Mouse (Mus musculus): Measurements from ENCODE around the gene Capn5. TPM values are rescaled to one million over a fixed set of nuclear protein-coding genes. Genes with fewer than 3 reads are reported as not detected.
A peak's percentile ranks its signal among the peaks of the same experiment; 100 is the strongest.

Gene Capn5
- polyA plus RNA-seq, 1 experiment from 2014 or later, result 23.6 TPM

DNA sequence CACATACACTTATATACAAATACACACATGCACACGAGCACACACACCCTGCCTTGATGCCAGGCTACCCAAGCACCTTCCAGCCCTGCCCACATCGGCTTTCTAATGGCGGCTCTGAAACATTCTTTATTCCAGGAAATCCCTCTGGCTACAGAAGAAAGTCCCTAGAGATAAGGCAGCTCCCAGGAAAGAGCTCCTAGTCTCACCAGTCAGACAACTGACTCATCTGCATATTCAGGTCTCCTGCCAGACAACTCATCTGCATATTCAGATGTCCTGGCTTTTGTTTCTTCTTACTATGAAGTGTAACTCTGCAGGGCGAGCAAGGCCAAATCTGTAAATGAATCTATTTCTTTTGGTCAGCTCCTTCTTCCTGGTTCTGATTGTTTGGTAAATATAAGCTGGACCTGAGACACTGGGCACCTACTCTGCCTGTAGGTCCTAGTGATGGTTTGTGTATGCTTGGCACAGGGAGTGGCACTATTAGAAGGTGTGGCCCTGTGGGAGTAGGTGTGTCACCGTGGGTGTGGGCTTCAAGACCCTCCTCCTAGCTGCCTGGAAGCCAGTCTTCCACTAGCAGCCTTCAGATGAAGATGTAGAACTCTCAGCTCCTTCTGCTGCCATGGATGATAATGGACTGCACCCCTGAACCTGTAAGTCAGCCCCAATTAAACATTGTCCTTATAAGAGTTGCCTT, 20.3 kb downstream of the Capn5 start:
- Histone ChIP-seq H3K4me2 (no peak overlapping the region), H3K9ac (replicated peaks) (no peak overlapping the region; the same call in 1 of the 2 replicates), H3K36me3 (peaks cover 6% of the 10 kb centered on the region), H3K4me1 (peaks cover 41% of the 10 kb centered on the region), H3K27ac (replicated peaks) (no peak overlapping the region), H3K9me3 (replicated peaks) (no peaks in the 10 kb centered on the region), H3K27me3 (replicated peaks) (no peaks in the 10 kb centered on the region), H3K4me3 (replicated peaks) (no peak overlapping the region)
- no peak for ATAC-seq (ENCODE audit: low FRiP score)
- 33% methylated on average over 5 of the region's 5 CpGs for WGBS

DNA sequence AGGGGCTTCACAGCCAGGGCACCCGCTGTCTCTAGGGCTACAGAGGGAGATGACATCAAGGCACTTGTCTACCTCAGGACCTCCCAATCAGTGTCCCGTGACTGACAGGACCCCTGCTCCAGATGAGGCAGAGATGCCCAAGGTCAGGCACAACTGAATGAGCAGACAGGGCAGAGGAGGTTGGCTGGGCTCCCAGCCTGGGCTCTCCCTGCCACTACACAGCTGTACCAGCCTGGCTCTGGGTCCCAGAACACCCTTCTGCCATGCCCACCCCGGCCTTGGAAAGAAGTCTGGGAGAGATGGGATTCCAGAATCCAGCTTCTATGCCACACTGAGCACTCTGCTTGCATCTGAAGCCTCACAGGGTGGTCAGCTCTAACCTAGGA, 21.8 kb downstream of the Capn5 start:
- no peak overlapping the region for H3K27ac ChIP-seq (replicated peaks)
- ATAC-seq (ENCODE audit: low FRiP score), result no peak
- H3K9ac ChIP-seq (replicated peaks), result no peak overlapping the region
- no peak overlapping the region for H3K4me3 ChIP-seq (replicated peaks)
- 53% methylated on average over 3 of the region's 3 CpGs for WGBS
- H3K4me1 ChIP-seq, result peaks cover 48% of the 10 kb centered on the region
- H3K27me3 ChIP-seq (replicated peaks), result no peaks in the 10 kb centered on the region
- no peak overlapping the region for H3K4me2 ChIP-seq
- H3K36me3 ChIP-seq, result peaks cover 4% of the 10 kb centered on the region
- no peaks in the 10 kb centered on the region for H3K9me3 ChIP-seq (replicated peaks)

DNA sequence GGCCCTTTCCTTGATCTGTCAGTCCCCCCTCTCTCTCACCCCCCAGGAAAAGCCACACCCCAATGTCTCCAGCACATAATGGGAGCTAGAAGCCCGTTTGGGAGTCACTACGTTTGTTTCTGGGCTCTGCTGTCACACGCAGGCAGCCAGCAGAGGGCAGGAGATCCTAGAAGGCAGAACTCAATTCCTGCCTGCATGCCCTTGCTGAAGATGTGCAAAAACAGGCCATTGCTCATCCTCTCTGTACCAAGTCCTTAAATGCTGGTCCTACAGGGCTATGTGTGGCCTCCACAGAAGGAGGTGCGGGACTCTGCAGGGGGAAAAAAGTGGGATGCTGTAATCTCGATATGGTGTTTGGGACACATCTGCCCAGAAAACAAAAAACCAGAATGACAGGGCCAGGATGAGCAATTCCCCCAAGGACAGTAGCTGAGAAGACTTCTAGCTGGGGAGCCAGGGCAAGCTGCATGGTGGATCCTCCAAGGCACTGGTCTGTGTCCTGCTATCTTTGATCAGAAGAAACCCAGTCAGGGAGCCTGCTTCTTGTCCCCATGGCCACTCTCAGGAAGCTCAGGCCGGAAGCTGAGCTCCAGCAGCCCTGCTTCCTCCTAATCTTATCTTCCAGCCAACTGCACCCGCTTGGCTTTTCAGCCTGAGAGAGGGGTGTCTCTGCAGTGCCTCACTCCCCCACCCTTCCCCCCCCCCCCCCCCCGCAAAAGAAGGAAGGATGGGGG, 22.4 kb downstream of the Capn5 start:
- Histone ChIP-seq H3K4me1 (peaks cover 47% of the 10 kb centered on the region), H3K4me3 (replicated peaks) (no peak overlapping the region), H3K9ac (replicated peaks) (no peak overlapping the region), H3K27me3 (replicated peaks) (no peaks in the 10 kb centered on the region), H3K36me3 (no peaks in the 10 kb centered on the region), H3K4me2 (no peak overlapping the region), H3K9me3 (replicated peaks) (no peaks in the 10 kb centered on the region), H3K27ac (replicated peaks) (no peak overlapping the region)
- 28% methylated on average over 7 of the region's 8 CpGs for WGBS
- ATAC-seq (ENCODE audit: low FRiP score), result 0 out of 2 replicates have a peak, but pooled peaks have one; percentile 22

DNA sequence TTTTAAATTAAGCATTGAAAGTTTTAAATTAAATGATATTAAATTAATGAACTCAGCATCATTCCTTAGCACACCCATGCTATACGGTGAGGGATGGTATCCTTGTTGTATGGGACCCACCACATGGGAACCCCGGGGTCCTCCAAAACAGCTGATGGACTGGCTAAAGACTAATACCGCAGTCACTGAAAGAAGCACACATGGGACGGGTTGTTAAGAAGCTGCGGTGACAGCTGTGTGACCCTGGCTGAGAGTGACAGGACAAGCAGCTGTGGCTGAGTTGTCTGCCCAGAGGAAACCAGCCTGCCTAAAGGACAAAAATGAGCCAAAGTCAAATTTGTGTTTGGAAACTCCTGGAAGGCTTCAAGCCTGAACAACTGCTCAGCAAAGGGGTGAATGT, 24.2 kb downstream of the Capn5 start:
- 74% methylated on average over 5 of the region's 5 CpGs for WGBS
- Histone ChIP-seq H3K9me3 (replicated peaks) (no peaks in the 10 kb centered on the region), H3K4me2 (no peak overlapping the region), H3K4me3 (replicated peaks) (no peak overlapping the region), H3K27me3 (replicated peaks) (no peaks in the 10 kb centered on the region), H3K9ac (replicated peaks) (no peak overlapping the region), H3K36me3 (no peaks in the 10 kb centered on the region), H3K4me1 (peaks cover 38% of the 10 kb centered on the region), H3K27ac (replicated peaks) (no peak overlapping the region)
- ATAC-seq (ENCODE audit: low FRiP score), result no peak

DNA sequence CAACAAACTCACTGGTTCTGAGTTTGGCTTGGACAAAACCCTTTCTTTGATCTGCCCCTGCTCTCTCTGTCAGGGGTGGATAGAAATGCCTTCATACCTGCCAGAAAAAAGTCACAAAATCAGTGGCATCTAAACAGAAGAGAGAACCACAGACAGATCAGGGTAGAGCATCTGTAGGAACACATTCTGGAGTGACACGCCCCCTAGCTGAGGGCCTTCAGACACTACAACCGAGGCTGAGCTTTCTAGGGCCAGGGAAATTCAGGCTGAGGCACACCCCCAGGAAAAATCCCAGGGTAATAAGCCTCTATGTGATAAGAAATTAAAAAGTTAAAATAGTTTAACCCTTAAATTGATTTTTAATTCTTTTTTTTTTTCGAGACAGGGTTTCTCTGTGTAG, 24.7 kb downstream of the Capn5 start:
- no peak overlapping the region for H3K27ac ChIP-seq (replicated peaks)
- H3K4me1 ChIP-seq, result peaks cover 37% of the 10 kb centered on the region
- H3K9me3 ChIP-seq (replicated peaks), result no peaks in the 10 kb centered on the region
- no peaks in the 10 kb centered on the region for H3K36me3 ChIP-seq
- ATAC-seq (ENCODE audit: low FRiP score), result no peak
- H3K9ac ChIP-seq (replicated peaks), result no peak overlapping the region
- WGBS, result 50% methylated on average over 3 of the region's 3 CpGs
- H3K4me3 ChIP-seq (replicated peaks), result no peak overlapping the region
- H3K4me2 ChIP-seq, result no peak overlapping the region
- no peaks in the 10 kb centered on the region for H3K27me3 ChIP-seq (replicated peaks)

DNA sequence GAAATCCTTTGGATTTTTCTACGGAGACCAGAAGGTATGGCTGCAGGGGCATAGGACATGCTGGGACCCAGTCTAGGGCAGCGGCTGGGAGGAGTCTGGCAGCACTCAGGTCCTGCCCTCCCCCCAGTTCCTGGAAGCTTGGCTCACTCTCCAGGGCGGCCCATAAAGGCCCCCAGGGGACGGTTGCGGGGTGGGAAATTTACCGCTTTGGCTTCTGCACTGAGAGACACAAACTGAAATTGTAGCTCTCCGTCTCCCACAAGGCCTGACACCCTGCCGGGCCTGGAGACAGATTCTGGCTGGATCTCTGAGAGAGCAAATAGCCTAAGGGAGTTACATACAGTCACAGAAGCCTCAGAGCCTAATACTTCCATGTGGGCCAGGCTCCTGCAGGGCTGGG, 25.7 kb downstream of the Capn5 start:
- Histone ChIP-seq H3K9me3 (replicated peaks) (no peaks in the 10 kb centered on the region), H3K27me3 (replicated peaks) (no peaks in the 10 kb centered on the region), H3K4me1 (peaks cover 34% of the 10 kb centered on the region), H3K4me3 (replicated peaks) (no peak overlapping the region), H3K9ac (replicated peaks) (no peak overlapping the region), H3K27ac (replicated peaks) (no peak overlapping the region), H3K36me3 (no peaks in the 10 kb centered on the region; the same call in 1 of the 2 replicates), H3K4me2 (no peak overlapping the region)
- WGBS, result 39% methylated on average over 8 of the region's 8 CpGs
- no peak for ATAC-seq (ENCODE audit: low FRiP score)

DNA sequence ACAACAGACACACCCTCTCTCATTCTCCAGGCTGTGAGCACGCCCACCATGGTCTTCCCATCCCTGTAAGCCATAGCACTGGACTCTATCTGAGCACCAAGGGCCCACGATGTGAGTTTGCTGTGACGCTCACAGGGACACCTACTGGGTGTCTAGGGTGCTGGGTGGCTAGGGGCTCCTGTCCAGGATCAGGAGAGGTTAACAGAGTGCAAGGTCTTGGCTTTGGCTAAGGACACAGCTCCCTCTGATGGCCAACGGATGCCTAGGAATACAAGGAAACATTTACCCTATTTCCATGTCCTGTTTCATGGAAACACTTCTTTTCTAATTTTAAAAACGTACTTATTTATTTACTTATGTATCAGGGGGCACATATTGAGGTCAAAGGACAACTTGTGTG, 27.5 kb downstream of the Capn5 start:
- WGBS, result 54% methylated on average over 5 of the region's 5 CpGs
- Histone ChIP-seq H3K4me2 (no peak overlapping the region), H3K36me3 (no peaks in the 10 kb centered on the region; the same call in 1 of the 2 replicates), H3K9ac (replicated peaks) (no peak overlapping the region), H3K27me3 (replicated peaks) (no peaks in the 10 kb centered on the region), H3K27ac (replicated peaks) (no peak overlapping the region), H3K9me3 (replicated peaks) (no peaks in the 10 kb centered on the region), H3K4me3 (replicated peaks) (no peak overlapping the region), H3K4me1 (peaks cover 20% of the 10 kb centered on the region)
- no peak for ATAC-seq (ENCODE audit: low FRiP score)

DNA sequence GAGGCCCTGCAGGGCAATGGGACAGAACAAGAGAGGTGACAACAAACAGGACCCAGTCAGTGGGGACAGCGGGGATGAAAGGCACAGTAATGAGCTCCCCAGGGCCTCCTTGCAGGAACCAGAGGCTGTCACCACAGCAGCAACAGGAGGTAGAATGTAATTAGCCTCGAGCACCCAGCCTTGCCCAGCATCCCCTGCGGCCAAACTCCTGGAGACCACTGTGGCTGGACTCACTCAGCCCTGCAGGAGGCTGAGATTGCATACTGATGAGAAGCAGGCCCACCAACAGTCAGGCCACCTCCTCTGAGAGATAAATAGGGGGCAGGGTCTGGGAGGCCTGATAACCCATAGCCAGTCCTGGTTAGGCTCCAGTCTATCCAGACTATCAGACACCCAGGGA, 28.3 kb downstream of the Capn5 start:
- H3K9ac ChIP-seq (replicated peaks), result no peak overlapping the region
- H3K36me3 ChIP-seq, result peaks cover 2% of the 10 kb centered on the region; the same call in 1 of the 2 replicates
- WGBS, result 17% methylated on average over 3 of the region's 3 CpGs
- no peaks in the 10 kb centered on the region for H3K9me3 ChIP-seq (replicated peaks)
- H3K4me3 ChIP-seq (replicated peaks), result no peak overlapping the region
- ATAC-seq (ENCODE audit: low FRiP score), result no peak
- no peaks in the 10 kb centered on the region for H3K27me3 ChIP-seq (replicated peaks)
- no peak overlapping the region for H3K4me2 ChIP-seq
- no peak overlapping the region for H3K27ac ChIP-seq (replicated peaks)
- peaks cover 21% of the 10 kb centered on the region for H3K4me1 ChIP-seq

DNA sequence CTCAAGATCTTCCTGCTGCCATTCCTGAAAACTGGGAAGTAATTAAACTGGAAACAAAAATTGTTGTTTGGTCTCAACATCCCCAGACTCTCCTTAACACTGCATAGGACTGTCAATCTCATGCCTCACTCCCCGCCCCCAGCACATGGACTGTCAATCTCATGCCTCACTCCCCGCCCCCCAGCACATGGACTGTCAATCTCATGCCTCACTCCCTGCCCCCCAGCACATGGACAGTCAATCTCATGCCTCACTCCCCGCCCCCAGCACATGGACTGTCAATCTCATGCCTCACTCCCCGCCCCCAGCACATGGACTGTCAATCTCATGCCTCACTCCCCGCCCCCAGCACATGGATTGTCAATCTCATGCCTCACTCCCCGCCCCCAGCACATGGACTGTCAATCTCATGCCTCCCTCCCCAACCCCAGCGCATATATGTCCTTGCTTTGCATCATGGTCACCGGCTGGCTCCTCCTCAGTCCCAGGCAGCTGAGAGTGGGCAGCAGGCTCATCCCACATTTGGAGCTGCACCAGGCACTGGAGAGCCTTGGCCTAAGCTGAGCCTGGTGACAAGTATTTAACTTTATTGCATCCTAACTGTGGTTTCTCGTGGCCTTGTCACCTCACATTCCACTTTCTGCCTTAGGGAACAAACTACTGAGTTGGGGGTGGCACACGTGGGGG, 29.2 kb downstream of the Capn5 start:
- no peaks in the 10 kb centered on the region for H3K27me3 ChIP-seq (replicated peaks)
- H3K9me3 ChIP-seq (replicated peaks), result no peaks in the 10 kb centered on the region
- WGBS, result 81% methylated on average over 10 of the region's 10 CpGs
- H3K4me3 ChIP-seq (replicated peaks), result no peak overlapping the region
- H3K27ac ChIP-seq (replicated peaks), result no peak overlapping the region
- ATAC-seq (ENCODE audit: low FRiP score), result no peak
- H3K4me2 ChIP-seq, result no peak overlapping the region
- H3K36me3 ChIP-seq, result peaks cover 6% of the 10 kb centered on the region; the same call in 1 of the 2 replicates
- H3K4me1 ChIP-seq, result peaks cover 25% of the 10 kb centered on the region
- H3K9ac ChIP-seq (replicated peaks), result no peak overlapping the region

DNA sequence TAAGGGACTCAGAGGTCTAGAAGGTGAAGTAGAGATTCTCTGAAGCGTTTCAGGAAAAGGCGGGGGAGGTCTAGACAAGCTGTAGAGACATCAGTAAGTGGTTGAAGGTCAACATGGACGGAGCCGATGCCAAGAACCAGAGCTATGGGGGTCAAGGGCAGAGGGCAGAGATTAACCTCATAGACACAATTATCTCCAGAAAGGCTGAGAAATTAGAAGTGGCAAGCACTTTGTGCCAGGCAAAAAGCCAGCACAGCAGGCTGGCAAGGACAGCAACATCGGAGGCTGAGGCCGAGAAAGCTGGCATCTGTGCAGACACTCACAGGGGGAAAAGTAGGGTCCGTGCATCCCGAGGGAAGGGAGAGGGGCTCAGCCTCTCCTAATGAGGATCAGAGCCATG, 30.3 kb downstream of the Capn5 start:
- WGBS, result 68% methylated on average over 8 of the region's 8 CpGs
- Histone ChIP-seq H3K4me3 (replicated peaks) (no peak overlapping the region), H3K9me3 (replicated peaks) (no peaks in the 10 kb centered on the region), H3K9ac (replicated peaks) (no peak overlapping the region), H3K4me2 (no peak overlapping the region), H3K27ac (replicated peaks) (no peak overlapping the region), H3K36me3 (peaks cover 6% of the 10 kb centered on the region; the same call in 1 of the 2 replicates), H3K4me1 (peaks cover 21% of the 10 kb centered on the region), H3K27me3 (replicated peaks) (no peaks in the 10 kb centered on the region)
- no peak for ATAC-seq (ENCODE audit: low FRiP score)

DNA sequence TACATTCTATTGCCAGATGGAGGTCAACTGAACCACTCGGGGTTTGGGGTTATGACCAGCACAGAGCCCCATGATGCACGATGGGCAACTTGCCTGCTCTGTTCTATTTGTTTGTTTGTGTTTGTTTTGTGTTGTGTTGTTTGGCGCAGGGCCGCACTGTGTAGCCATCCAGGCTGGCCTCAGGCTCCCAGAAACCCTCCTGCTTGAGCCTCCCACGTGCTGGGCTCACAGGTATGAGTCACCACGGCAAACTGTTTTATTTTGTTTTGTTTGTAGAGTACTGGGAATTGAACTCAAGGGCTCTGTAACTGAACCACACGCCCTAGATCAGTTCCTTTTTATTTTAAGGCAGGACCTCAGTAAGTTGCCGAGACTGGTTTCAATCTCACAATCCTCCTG, 31.6 kb downstream of the Capn5 start:
- no peak for ATAC-seq (ENCODE audit: low FRiP score)
- Histone ChIP-seq H3K4me3 (replicated peaks) (no peak overlapping the region), H3K27me3 (replicated peaks) (no peaks in the 10 kb centered on the region), H3K36me3 (peaks cover 6% of the 10 kb centered on the region; the same call in 1 of the 2 replicates), H3K4me1 (peaks cover 21% of the 10 kb centered on the region), H3K9me3 (replicated peaks) (no peaks in the 10 kb centered on the region), H3K9ac (replicated peaks) (no peak overlapping the region), H3K27ac (replicated peaks) (no peak overlapping the region), H3K4me2 (no peak overlapping the region)
- 79% methylated on average over 8 of the region's 8 CpGs for WGBS

Measured in neural tube, embryonic 15.5 days (tissue).